In the genomic region with DNA sequence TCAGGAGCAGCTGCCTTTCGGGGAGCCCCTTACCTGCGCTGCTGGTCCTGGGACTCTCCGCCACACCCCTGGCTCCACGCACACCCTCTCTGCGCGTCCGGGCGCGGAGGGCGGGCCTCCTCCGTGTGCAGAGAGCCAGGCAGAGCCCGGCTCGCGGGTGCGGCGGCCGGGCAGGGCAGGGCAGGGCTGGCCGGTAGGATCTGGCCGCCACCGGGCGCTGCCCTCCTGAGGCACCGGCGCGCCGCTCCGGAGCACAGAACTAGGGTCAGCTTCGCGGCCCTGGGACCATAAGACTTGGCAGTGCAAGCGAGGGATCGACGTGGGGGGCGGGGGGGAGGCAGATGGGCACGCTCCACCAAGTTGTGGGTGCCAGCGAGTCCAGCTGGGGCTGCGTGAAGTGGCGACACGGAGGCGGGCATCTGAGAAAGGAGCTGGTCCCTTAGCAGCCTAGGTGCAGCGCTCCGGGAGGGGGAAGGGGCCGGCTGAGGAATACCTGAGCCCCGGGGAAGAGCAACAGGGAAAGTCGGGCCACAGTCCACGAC, we compare ENCODE assay signal across 8 mouse cellular contexts. TPM values are rescaled to one million over a fixed set of nuclear protein-coding genes. Genes with fewer than 3 reads are reported as not detected.
DNase-seq lines count a peak whose midpoint lies in the region; ATAC-seq lines count a peak whose summit lies in the region.

A gene (minus strand): TSS at position 62 of the 542 bp plus-strand sequence.

- H3K36me3 ChIP-seq in heart, embryonic 10.5 days, result no peaks in the 10 kb centered on the region
- no peaks in the 10 kb centered on the region for H3K36me3 ChIP-seq in kidney, embryonic 14.5 days (ENCODE audit: control insufficient read depth, insufficient read depth, low read length)
- H3K36me3 ChIP-seq in lung, embryonic 16.5 days (ENCODE audit: control insufficient read depth, insufficient read depth, low read length), result no peaks in the 10 kb centered on the region

- WGBS in heart, embryonic 10.5 days, result 3% methylated on average over 44 of the region's 44 CpGs
- WGBS in kidney, embryonic 14.5 days, result 3% methylated on average over 42 of the region's 44 CpGs
- 6% methylated on average over 44 of the region's 44 CpGs for WGBS in lung, embryonic 16.5 days

- H3K27ac ChIP-seq in heart, embryonic 10.5 days, result peak within 1 kb of the TSS; percentile 86
- no peak within 1 kb of the TSS for H3K27ac ChIP-seq in kidney, embryonic 14.5 days (ENCODE audit: low read depth, low read length)
- peak within 1 kb of the TSS; percentile 81 for H3K27ac ChIP-seq in lung, embryonic 16.5 days (ENCODE audit: low read length)

- peaks cover 39% of the 10 kb centered on the region for H3K27me3 ChIP-seq in heart, embryonic 10.5 days (ENCODE audit: insufficient read depth, poor library complexity, severe bottlenecking)
- peaks cover 7% of the 10 kb centered on the region for H3K27me3 ChIP-seq in kidney, embryonic 14.5 days (ENCODE audit: control insufficient read depth, insufficient read depth, low read length)
- H3K27me3 ChIP-seq in lung, embryonic 16.5 days (ENCODE audit: control insufficient read depth, insufficient read depth, low read depth, low read length), result peaks cover 14% of the 10 kb centered on the region

- peak; percentile 34 for DNase-seq in left cerebral cortex, postnatal 4 days
- DNase-seq in left cerebral cortex, adult 11 months (ENCODE audit: low spot score), result no peak
- no peak for DNase-seq in heart, embryonic 10.5 days (ENCODE audit: low spot score)
- no peak for DNase-seq in spleen, adult 18-20 months
- DNase-seq in cerebellum, adult 9-11 months, result no peak

- peak; percentile 63 for ATAC-seq in kidney, embryonic 14.5 days (ENCODE audit: low FRiP score, low TSS enrichment)
- peak; percentile 70 for ATAC-seq in lung, embryonic 16.5 days (ENCODE audit: low read depth)
- no peak for ATAC-seq in megakaryocyte, adult 5-6 weeks (ENCODE audit: poor library complexity, severe bottlenecking)

- peak within 1 kb of the TSS; percentile 60 for H3K4me3 ChIP-seq in heart, embryonic 10.5 days
- peak within 1 kb of the TSS; percentile 34 for H3K4me3 ChIP-seq in kidney, embryonic 14.5 days (ENCODE audit: low read length)
- H3K4me3 ChIP-seq in lung, embryonic 16.5 days (ENCODE audit: low read length), result peak within 1 kb of the TSS; percentile 52

- H3K4me1 ChIP-seq in heart, embryonic 10.5 days, result peaks cover 38% of the 10 kb centered on the region
- H3K4me1 ChIP-seq in kidney, embryonic 14.5 days (ENCODE audit: control insufficient read depth, insufficient read depth, low read length), result no peaks in the 10 kb centered on the region
- peaks cover 25% of the 10 kb centered on the region for H3K4me1 ChIP-seq in lung, embryonic 16.5 days (replicated peaks; ENCODE audit: control insufficient read depth, insufficient read depth, low read length)

- intact Hi-C loops in left cerebral cortex, postnatal 4 days (cut with DNase I), result no loop called here

- H3K9me3 ChIP-seq in heart, embryonic 10.5 days, result no peaks in the 10 kb centered on the region
- H3K9me3 ChIP-seq in kidney, embryonic 14.5 days (ENCODE audit: control insufficient read depth, low read length), result no peaks in the 10 kb centered on the region
- H3K9me3 ChIP-seq in lung, embryonic 16.5 days (ENCODE audit: control insufficient read depth, low read length), result no peaks in the 10 kb centered on the region

- peak within 1 kb of the TSS; percentile 55 for H3K9ac ChIP-seq in kidney, embryonic 14.5 days (ENCODE audit: low read depth, low read length)
- H3K9ac ChIP-seq in lung, embryonic 16.5 days (ENCODE audit: low read length), result peak within 1 kb of the TSS; percentile 75

- H3K4me2 ChIP-seq in kidney, embryonic 14.5 days (replicated peaks; ENCODE audit: low read depth, low read length), result peak within 1 kb of the TSS; percentile 51
- peak within 1 kb of the TSS; percentile 62 for H3K4me2 ChIP-seq in lung, embryonic 16.5 days (ENCODE audit: low read depth, low read length)

RNA-seq across cellular contexts. Expression of the gene that starts here (rescaled TPM):
- under 1 TPM; 0.30 to 0.34 TPM for total RNA-seq in left cerebral cortex, postnatal 4 days (2021)
- 0.73 and 1.0 TPM in 2 replicates for polyA plus RNA-seq in heart, embryonic 10.5 days (2016; fragmentation: Nextera tagmentation; extraction: Ambion mirVana)
- polyA plus RNA-seq in kidney, embryonic 14.5 days (2014; fragmentation: Nextera tagmentation; extraction: Ambion mirVana), result 3.6 and 4.3 TPM in 2 replicates
- 24.0 and 27.5 TPM in 2 replicates for polyA plus RNA-seq in lung, embryonic 16.5 days (2015; fragmentation: Nextera tagmentation; extraction: Ambion mirVana)
- total RNA-seq in megakaryocyte, adult 5-6 weeks (2015), result not detected in 2 replicates
- 0.45 TPM in 1 of 2 replicates, not detected in the other for total RNA-seq in megakaryocyte, adult 5-6 weeks (2017)

Comparison
In these comparisons a context has a peak if more than half of its experiments do, and no peak if none do; other contexts are left out.
1. Peak in DNase-seq in left cerebral cortex, postnatal 4 days; RNA of the gene not detected or under 1 TPM.